Mouse (Mus musculus): ENCODE measurements around the gene Nr5a2. TPM values are rescaled to one million over a fixed set of nuclear protein-coding genes. Genes with fewer than 3 reads are reported as not detected.

Nr5a2 gene
- polyA plus RNA-seq (2014; fragmentation: Nextera tagmentation; extraction: Ambion mirVana) = 1.7 and 2.0 TPM in 2 replicates

GRCm38 (mm10) chr1:136960428-136961012, at the start of gene Nr5a2:
TSS of gene Nr5a2 (minus strand) at chr1:136960448.
- ATAC-seq (replicated peaks; ENCODE audit: insufficient number of reproducible peaks, low FRiP score, low TSS enrichment, low read depth) (no peak), DNase-seq (ENCODE audit: low spot score) (no peak)
- no peak within 1 kb of the TSS for H3K4me2 ChIP-seq (ENCODE audit: low read depth, low read length)
- H3K36me3 ChIP-seq (replicated peaks; ENCODE audit: control insufficient read depth, insufficient read depth, low read depth, low read length) = no peaks in the 10 kb centered on the region
- H3K4me1 ChIP-seq (ENCODE audit: control insufficient read depth, insufficient read depth, low read length) = no peaks in the 10 kb centered on the region; the same call in 1 of the 2 replicates
- peaks cover 7% of the 10 kb centered on the region for H3K27me3 ChIP-seq (ENCODE audit: control insufficient read depth, insufficient read depth, low read length)
- no peak within 1 kb of the TSS for H3K9ac ChIP-seq (replicated peaks; ENCODE audit: low read length)
- H3K27ac ChIP-seq (replicated peaks; ENCODE audit: low read depth, low read length) = no peak within 1 kb of the TSS
- no peak within 1 kb of the TSS for H3K4me3 ChIP-seq (ENCODE audit: low read depth, low read length)
- no peaks in the 10 kb centered on the region for H3K9me3 ChIP-seq (replicated peaks; ENCODE audit: control insufficient read depth, low read length)
- 64% methylated on average over 4 of the region's 4 CpGs for WGBS

GRCm38 (mm10) chr1:137008726-137009239, 48.5 kb upstream of the Nr5a2 start:
- Histone ChIP-seq H3K9ac (replicated peaks; ENCODE audit: low read length) (no peak overlapping the region), H3K36me3 (replicated peaks; ENCODE audit: control insufficient read depth, insufficient read depth, low read depth, low read length) (no peaks in the 10 kb centered on the region), H3K9me3 (replicated peaks; ENCODE audit: control insufficient read depth, low read length) (no peaks in the 10 kb centered on the region), H3K27ac (replicated peaks; ENCODE audit: low read depth, low read length) (no peak overlapping the region), H3K4me2 (ENCODE audit: low read depth, low read length) (no peak overlapping the region), H3K4me3 (ENCODE audit: low read depth, low read length) (no peak overlapping the region), H3K4me1 (ENCODE audit: control insufficient read depth, insufficient read depth, low read length) (no peaks in the 10 kb centered on the region), H3K27me3 (ENCODE audit: control insufficient read depth, insufficient read depth, low read length) (no peaks in the 10 kb centered on the region)
- no peak for ATAC-seq (replicated peaks; ENCODE audit: insufficient number of reproducible peaks, low FRiP score, low TSS enrichment, low read depth)
- 68% methylated on average over 6 of the region's 6 CpGs for WGBS
- DNase-seq (ENCODE audit: low spot score) = no peak

DNA sequence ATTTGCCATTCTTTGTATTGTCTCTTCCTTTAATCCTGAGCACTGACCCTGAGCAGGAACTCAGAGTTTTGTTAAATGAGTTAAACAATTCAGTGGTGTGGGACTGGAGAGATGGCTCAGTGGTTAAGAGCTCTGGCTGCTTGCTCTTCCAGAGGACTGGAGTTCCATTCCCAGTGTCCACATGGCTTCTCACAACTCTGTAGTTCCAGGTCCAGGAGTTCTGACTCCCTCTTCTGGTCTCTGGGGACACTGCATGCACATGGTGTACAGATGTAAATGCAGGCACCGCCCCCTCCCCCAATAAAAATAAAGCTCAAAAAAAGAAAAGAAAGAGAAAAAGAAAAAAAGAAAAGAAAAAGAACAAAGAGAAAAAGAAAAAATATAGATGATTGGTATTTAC, 43.6 kb upstream of the Nr5a2 start:
- Histone ChIP-seq H3K27me3 (ENCODE audit: control insufficient read depth, insufficient read depth, low read length) (no peaks in the 10 kb centered on the region), H3K27ac (replicated peaks; ENCODE audit: low read depth, low read length) (no peak overlapping the region), H3K9ac (replicated peaks; ENCODE audit: low read length) (no peak overlapping the region), H3K36me3 (replicated peaks; ENCODE audit: control insufficient read depth, insufficient read depth, low read depth, low read length) (no peaks in the 10 kb centered on the region), H3K4me2 (ENCODE audit: low read depth, low read length) (no peak overlapping the region), H3K4me3 (ENCODE audit: low read depth, low read length) (no peak overlapping the region), H3K9me3 (replicated peaks; ENCODE audit: control insufficient read depth, low read length) (no peaks in the 10 kb centered on the region), H3K4me1 (ENCODE audit: control insufficient read depth, insufficient read depth, low read length) (no peaks in the 10 kb centered on the region)
- no peak for ATAC-seq (replicated peaks; ENCODE audit: insufficient number of reproducible peaks, low FRiP score, low TSS enrichment, low read depth)
- WGBS = 88% methylated on average over 1 of the region's 1 CpGs
- no peak for DNase-seq (ENCODE audit: low spot score)

GRCm38 (mm10) chr1:137003144-137003543, 42.9 kb upstream of the Nr5a2 start:
- ATAC-seq (replicated peaks; ENCODE audit: insufficient number of reproducible peaks, low FRiP score, low TSS enrichment, low read depth) = no peak
- H3K9ac ChIP-seq (replicated peaks; ENCODE audit: low read length) = no peak overlapping the region
- no peak overlapping the region for H3K27ac ChIP-seq (replicated peaks; ENCODE audit: low read depth, low read length)
- no peak for DNase-seq (ENCODE audit: low spot score)
- H3K36me3 ChIP-seq (replicated peaks; ENCODE audit: control insufficient read depth, insufficient read depth, low read depth, low read length) = no peaks in the 10 kb centered on the region
- no peaks in the 10 kb centered on the region for H3K27me3 ChIP-seq (ENCODE audit: control insufficient read depth, insufficient read depth, low read length)
- H3K4me1 ChIP-seq (ENCODE audit: control insufficient read depth, insufficient read depth, low read length) = no peaks in the 10 kb centered on the region
- no peaks in the 10 kb centered on the region for H3K9me3 ChIP-seq (replicated peaks; ENCODE audit: control insufficient read depth, low read length)
- no peak overlapping the region for H3K4me3 ChIP-seq (ENCODE audit: low read depth, low read length)
- 95% methylated on average over 1 of the region's 1 CpGs for WGBS
- no peak overlapping the region for H3K4me2 ChIP-seq (ENCODE audit: low read depth, low read length)

DNA sequence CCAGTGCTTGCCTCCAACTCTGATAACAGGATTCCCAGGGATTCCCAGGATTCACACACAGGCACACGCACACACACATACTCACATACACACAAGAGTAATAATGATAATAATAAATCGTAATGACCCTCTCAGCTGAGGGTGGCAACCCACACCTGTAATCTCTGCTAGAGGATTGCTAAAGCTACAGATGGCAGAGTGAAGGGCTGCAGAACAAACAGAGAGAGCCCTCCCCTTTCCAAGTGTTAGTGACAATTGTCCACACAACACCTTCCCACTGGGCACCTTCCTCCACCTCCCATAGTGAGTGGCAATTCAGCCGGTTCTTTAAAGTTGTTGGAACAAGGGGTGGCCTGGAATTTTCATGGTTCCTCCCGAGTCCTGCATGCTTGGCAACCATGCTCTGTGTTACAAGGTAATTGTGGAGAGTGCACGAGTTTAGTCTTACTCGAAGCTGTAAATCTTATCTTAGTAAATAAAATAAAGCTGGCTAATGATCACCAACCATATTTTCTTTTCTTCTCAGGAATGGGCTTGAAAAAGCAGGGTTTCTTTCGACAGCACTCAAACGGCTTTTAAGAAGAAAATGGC, 31.6 kb upstream of the Nr5a2 start:
- Histone ChIP-seq H3K36me3 (replicated peaks; ENCODE audit: control insufficient read depth, insufficient read depth, low read depth, low read length) (no peaks in the 10 kb centered on the region), H3K9ac (replicated peaks; ENCODE audit: low read length) (no peak overlapping the region), H3K4me3 (ENCODE audit: low read depth, low read length) (no peak overlapping the region), H3K4me2 (ENCODE audit: low read depth, low read length) (no peak overlapping the region), H3K27ac (replicated peaks; ENCODE audit: low read depth, low read length) (no peak overlapping the region), H3K27me3 (ENCODE audit: control insufficient read depth, insufficient read depth, low read length) (no peaks in the 10 kb centered on the region), H3K4me1 (ENCODE audit: control insufficient read depth, insufficient read depth, low read length) (no peaks in the 10 kb centered on the region), H3K9me3 (replicated peaks; ENCODE audit: control insufficient read depth, low read length) (no peaks in the 10 kb centered on the region)
- 82% methylated on average over 8 of the region's 8 CpGs for WGBS
- DNase-seq (ENCODE audit: low spot score) (no peak), ATAC-seq (replicated peaks; ENCODE audit: insufficient number of reproducible peaks, low FRiP score, low TSS enrichment, low read depth) (no peak)

DNA sequence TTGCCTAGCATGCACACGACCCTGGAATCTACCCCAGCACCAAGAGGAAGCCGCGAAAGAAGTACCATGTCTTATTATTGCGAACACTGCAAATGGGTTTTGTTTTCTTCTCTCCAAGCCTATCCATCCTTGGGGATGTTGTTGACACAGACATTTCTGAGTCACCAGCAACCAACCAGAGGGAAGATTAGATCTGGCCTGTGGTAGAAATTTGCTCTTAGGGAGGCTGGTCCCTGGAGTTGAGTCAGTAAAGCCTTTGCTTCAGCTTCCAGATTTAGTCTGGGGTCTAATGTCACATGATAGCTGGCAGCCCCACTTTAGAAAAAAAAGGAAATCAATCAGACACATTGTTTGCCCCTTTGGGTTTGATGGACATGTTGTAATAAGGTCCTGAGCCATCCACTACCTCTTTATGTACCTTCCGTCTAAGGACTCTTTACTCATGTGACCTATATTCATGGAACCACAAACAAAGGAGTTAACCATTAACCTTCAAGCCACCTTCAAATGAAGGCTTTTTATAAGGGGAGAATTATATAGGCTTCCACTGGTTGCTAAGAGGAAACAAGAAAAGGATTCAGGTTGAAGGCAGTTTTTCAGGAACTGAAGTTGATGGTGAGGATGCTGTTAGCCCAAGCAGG, 20.1 kb upstream of the Nr5a2 start:
- DNase-seq (ENCODE audit: low spot score) = no peak
- Histone ChIP-seq H3K9me3 (replicated peaks; ENCODE audit: control insufficient read depth, low read length) (no peaks in the 10 kb centered on the region), H3K36me3 (replicated peaks; ENCODE audit: control insufficient read depth, insufficient read depth, low read depth, low read length) (no peaks in the 10 kb centered on the region), H3K4me1 (ENCODE audit: control insufficient read depth, insufficient read depth, low read length) (no peaks in the 10 kb centered on the region), H3K4me3 (ENCODE audit: low read depth, low read length) (no peak overlapping the region), H3K27ac (replicated peaks; ENCODE audit: low read depth, low read length) (no peak overlapping the region), H3K4me2 (ENCODE audit: low read depth, low read length) (no peak overlapping the region), H3K27me3 (ENCODE audit: control insufficient read depth, insufficient read depth, low read length) (no peaks in the 10 kb centered on the region), H3K9ac (replicated peaks; ENCODE audit: low read length) (no peak overlapping the region)
- WGBS = 83% methylated on average over 5 of the region's 5 CpGs
- ATAC-seq (replicated peaks; ENCODE audit: insufficient number of reproducible peaks, low FRiP score, low TSS enrichment, low read depth) = no peak

DNA sequence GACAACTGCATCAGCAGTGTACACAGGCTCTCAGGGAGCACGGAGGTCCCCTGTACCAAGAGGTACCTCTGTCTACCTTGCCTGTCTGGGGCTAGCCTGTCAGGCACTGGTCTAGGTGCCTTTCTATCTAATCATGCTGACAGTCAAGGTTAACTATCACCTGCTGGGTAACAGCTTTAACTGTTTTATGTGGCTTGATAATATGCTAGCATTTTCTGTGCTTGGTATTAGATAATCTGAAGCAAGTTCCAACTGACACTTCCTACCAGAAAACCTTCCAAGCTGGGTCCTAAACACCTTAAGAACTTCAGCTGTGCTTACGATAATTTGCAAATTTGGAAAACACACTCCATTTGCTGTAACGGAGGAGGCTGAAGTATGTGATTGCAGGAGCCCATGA, 17.6 kb upstream of the Nr5a2 start:
- Histone ChIP-seq H3K9me3 (replicated peaks; ENCODE audit: control insufficient read depth, low read length) (no peaks in the 10 kb centered on the region), H3K27ac (replicated peaks; ENCODE audit: low read depth, low read length) (no peak overlapping the region), H3K9ac (replicated peaks; ENCODE audit: low read length) (no peak overlapping the region), H3K4me2 (ENCODE audit: low read depth, low read length) (no peak overlapping the region), H3K4me3 (ENCODE audit: low read depth, low read length) (no peak overlapping the region), H3K36me3 (replicated peaks; ENCODE audit: control insufficient read depth, insufficient read depth, low read depth, low read length) (no peaks in the 10 kb centered on the region), H3K4me1 (ENCODE audit: control insufficient read depth, insufficient read depth, low read length) (no peaks in the 10 kb centered on the region), H3K27me3 (ENCODE audit: control insufficient read depth, insufficient read depth, low read length) (no peaks in the 10 kb centered on the region)
- ATAC-seq (replicated peaks; ENCODE audit: insufficient number of reproducible peaks, low FRiP score, low TSS enrichment, low read depth) (no peak), DNase-seq (ENCODE audit: low spot score) (no peak)
- WGBS = 79% methylated on average over 3 of the region's 3 CpGs

GRCm38 (mm10) chr1:136974040-136974439, 13.8 kb upstream of the Nr5a2 start:
- DNase-seq (ENCODE audit: low spot score) (no peak), ATAC-seq (replicated peaks; ENCODE audit: insufficient number of reproducible peaks, low FRiP score, low TSS enrichment, low read depth) (no peak)
- Histone ChIP-seq H3K27ac (replicated peaks; ENCODE audit: low read depth, low read length) (no peak overlapping the region), H3K36me3 (replicated peaks; ENCODE audit: control insufficient read depth, insufficient read depth, low read depth, low read length) (no peaks in the 10 kb centered on the region), H3K4me2 (ENCODE audit: low read depth, low read length) (no peak overlapping the region), H3K4me1 (ENCODE audit: control insufficient read depth, insufficient read depth, low read length) (no peaks in the 10 kb centered on the region), H3K27me3 (ENCODE audit: control insufficient read depth, insufficient read depth, low read length) (no peaks in the 10 kb centered on the region), H3K9ac (replicated peaks; ENCODE audit: low read length) (no peak overlapping the region), H3K9me3 (replicated peaks; ENCODE audit: control insufficient read depth, low read length) (no peaks in the 10 kb centered on the region), H3K4me3 (ENCODE audit: low read depth, low read length) (no peak overlapping the region)
- WGBS = 81% methylated on average over 3 of the region's 3 CpGs
